Mouse (Mus musculus) heart, postnatal 0 days (tissue): ENCODE measurements around the gene Lrrc8c. TPM values are rescaled to one million over a fixed set of nuclear protein-coding genes. Genes with fewer than 3 reads are reported as not detected.
A peak's percentile ranks its signal among the peaks of the same experiment; 100 is the strongest.

Source experiments
- ATAC-seq: fragments of 200-750 bp; cut with Nextera tagmentation; 2 replicates; pipeline ENCODE4 v1.8.0; 2017; ENCODE audit warnings: low read depth, moderate number of reproducible peaks, moderate library complexity; ENCODE audit not compliant: insufficient read depth
- DNase-seq: peaks from one replicate; pipeline ENCODE4 v3.0.0-alpha.2; 2016; ENCODE audit warnings: low spot score
- H3K27ac ChIP-seq: fragments of 300-500 bp; sonication (generic); 2 replicates; pipeline ENCODE4 v1.5.1; 2014; ENCODE audit warnings: low read depth, mild to moderate bottlenecking
- H3K27me3 ChIP-seq: fragments of 300-500 bp; sonication (generic); 2 replicates; pipeline ENCODE4 v1.6.1; 2014; ENCODE audit warnings: low read length, mixed read lengths; ENCODE audit not compliant: control insufficient read depth, insufficient read depth
- H3K36me3 ChIP-seq: fragments of 300-500 bp; sonication (generic); replicated peaks from 2 replicates; pipeline ENCODE4 v1.6.1; 2014; ENCODE audit warnings: low read length, mixed read lengths; ENCODE audit not compliant: control insufficient read depth, insufficient read depth
- H3K4me1 ChIP-seq: fragments of 300-500 bp; sonication (generic); 2 replicates; pipeline ENCODE4 v1.6.1; 2014; ENCODE audit warnings: antibody characterized with exemption; ENCODE audit not compliant: control insufficient read depth, insufficient read depth
- H3K4me2 ChIP-seq: fragments of 300-500 bp; sonication (generic); 2 replicates; pipeline ENCODE4 v1.6.1; 2014; ENCODE audit warnings: low read depth, mild to moderate bottlenecking, low read length, moderate library complexity
- H3K4me3 ChIP-seq: fragments of 300-500 bp; sonication (generic); 2 replicates; pipeline ENCODE4 v1.5.1; 2014; ENCODE audit warnings: low read depth, low read length
- H3K9ac ChIP-seq: fragments of 300-500 bp; sonication (generic); replicated peaks from 2 replicates; pipeline ENCODE4 v1.6.1; 2014; ENCODE audit warnings: low read depth, low read length, mixed read lengths
- H3K9me3 ChIP-seq: fragments of 300-500 bp; sonication (generic); replicated peaks from 2 replicates; pipeline ENCODE4 v1.6.1; 2016; ENCODE audit warnings: low read length; ENCODE audit not compliant: control insufficient read depth
- CTCF ChIP-seq: IDR thresholded peaks from 2 replicates; pipeline ENCODE4 v1.5.1; 2016; ENCODE audit warnings: antibody characterized with exemption, control low read depth, low read depth
- EP300 ChIP-seq: IDR thresholded peaks from 2 replicates; pipeline ENCODE4 v1.6.1; 2016; ENCODE audit warnings: antibody characterized with exemption, low read depth
- WGBS: fragments of 180-500 bp; shearing (Covaris S2); extraction: QIAGEN DNeasy Blood & Tissue Kit; methylation state at CpG from one replicate; pipeline ENCODE4 v1.1.7; 2014; 5-methylcytosine and 5-hydroxymethylcytosine counted together
- polyA plus RNA-seq: library from polyadenylated mRNA; unstranded; fragments of >200 nt; fragmentation: Nextera tagmentation; extraction: Ambion mirVana; gene quantifications from 2 replicates; pipeline ENCODE4 v1.2.1, GENCODE M21; 2015
- total RNA-seq: library from RNA; depleted of rRNA; stranded (reverse); fragments of >200 nt; gene quantifications from 2 replicates; pipeline ENCODE4 v1.2.3, GENCODE M21; 2014; ENCODE audit warnings: low replicate concordance

The Lrrc8c gene
- total and polyA plus RNA-seq, 2 experiments from 2014 or later = 5.0 to 14.9 TPM

DNA sequence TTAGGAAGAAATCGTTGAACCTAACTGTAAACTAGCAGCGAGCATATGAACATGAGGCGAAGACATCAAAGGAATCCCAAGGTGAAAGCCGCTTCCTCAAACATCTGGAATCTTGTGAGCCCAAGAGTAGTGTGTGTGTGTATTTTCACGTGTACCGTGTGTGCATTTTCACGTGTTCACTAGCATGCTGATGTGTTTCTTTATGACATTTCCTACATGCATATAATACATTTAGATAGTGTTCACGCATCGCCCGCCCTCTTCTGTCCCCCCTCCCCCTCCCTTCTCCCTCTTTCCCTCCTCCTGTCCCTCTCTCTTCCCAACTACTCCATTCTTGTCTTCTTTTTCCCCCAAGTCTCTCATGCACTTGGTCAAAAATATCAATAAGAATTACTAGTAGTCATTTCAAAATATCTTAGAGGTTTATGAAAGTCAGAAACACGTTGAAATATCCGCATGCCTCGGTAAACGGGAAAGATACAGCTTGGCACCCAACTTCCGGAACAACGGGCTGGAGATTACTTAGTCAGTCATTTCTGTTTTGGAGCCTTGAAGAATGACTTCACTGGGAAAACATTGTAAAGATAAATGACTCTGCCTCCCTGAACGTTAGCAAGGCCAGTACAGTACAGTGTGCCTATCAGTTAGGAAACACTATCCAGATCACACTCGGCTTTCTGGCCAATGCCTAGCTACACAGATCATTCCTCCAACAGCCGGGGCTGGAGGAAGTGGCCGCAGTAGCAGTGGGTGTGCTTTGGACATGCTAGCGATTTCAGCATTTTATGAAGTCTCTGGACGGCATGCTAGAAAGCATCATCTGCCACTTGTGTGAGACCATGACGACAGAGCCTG is 8.5 kb downstream of the Lrrc8c start:
- Histone ChIP-seq H3K9me3 (no peaks in the 10 kb centered on the region), H3K4me3 (peak overlapping the region; percentile 35), H3K4me1 (peaks cover 63% of the 10 kb centered on the region), H3K4me2 (peak overlapping the region; percentile 57), H3K27ac (peak overlapping the region; percentile 72), H3K27me3 (no peaks in the 10 kb centered on the region), H3K9ac (peak overlapping the region; percentile 32; the same call in 1 of the 2 replicates), H3K36me3 (peaks cover 14% of the 10 kb centered on the region; the same call in 1 of the 2 replicates)
- peak; percentile 82 for DNase-seq
- WGBS = 35% methylated on average over 23 of the region's 23 CpGs
- peak; percentile 85 for ATAC-seq
- TF ChIP-seq EP300 (no peak), CTCF (no peak)

DNA sequence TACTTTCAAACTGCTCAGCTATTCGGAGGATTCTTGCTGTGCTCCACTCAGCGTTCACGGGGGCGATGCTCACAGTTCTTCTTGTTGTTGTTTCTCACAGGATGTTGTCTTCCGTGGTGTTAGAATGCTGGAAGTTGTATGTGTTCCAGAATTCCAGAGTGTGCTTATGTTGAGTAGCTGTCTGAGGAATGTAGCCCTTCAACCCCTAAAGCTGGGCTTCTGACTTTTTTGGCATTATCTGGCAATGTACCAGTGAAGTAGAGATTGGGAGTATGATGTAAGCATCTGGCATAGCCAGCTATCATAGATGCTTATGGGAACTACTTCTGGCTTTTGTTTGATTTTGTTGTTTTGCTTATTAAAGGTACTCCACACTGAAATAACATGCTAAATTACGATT is 11.4 kb downstream of the Lrrc8c start:
- ATAC-seq = no peak
- H3K4me1 ChIP-seq = peaks cover 42% of the 10 kb centered on the region

DNA sequence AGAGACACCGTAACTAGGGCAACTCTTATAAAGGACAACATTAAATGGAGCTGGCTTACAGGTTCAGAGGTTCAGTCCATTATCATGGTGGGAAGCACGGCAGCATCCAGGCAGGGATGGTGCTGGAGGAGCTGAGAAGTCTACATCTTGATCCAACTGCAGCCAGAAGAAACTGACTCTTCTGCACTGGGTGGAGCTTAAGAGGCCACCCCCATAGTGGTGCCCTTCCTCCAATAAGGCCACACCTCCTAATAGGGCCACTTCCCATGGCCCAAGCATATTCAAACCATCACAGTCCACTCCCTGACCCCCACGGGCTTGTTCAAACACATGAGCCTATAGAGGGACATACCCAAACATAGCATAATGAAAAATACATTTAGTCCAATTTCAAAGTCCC is 16.0 kb downstream of the Lrrc8c start:
- Histone ChIP-seq H3K9me3 (no peaks in the 10 kb centered on the region), H3K36me3 (peaks cover 32% of the 10 kb centered on the region), H3K27me3 (no peaks in the 10 kb centered on the region), H3K9ac (no peak overlapping the region), H3K4me1 (peaks cover 11% of the 10 kb centered on the region), H3K27ac (no peak overlapping the region), H3K4me3 (no peak overlapping the region), H3K4me2 (no peak overlapping the region)
- 93% methylated on average over 3 of the region's 3 CpGs for WGBS
- ATAC-seq (no peak), DNase-seq (no peak)
- no peak for TF ChIP-seq EP300
- TF ChIP-seq CTCF = no peak

More for the DNA sequence above, 11.4 kb downstream of the Lrrc8c start:
- Histone ChIP-seq H3K9me3 (no peaks in the 10 kb centered on the region), H3K27me3 (no peaks in the 10 kb centered on the region), H3K4me2 (no peak overlapping the region), H3K4me3 (no peak overlapping the region), H3K9ac (no peak overlapping the region), H3K36me3 (peaks cover 11% of the 10 kb centered on the region; the same call in 1 of the 2 replicates), H3K27ac (0 out of 2 replicates have a peak overlapping the region, but pooled peaks have one; percentile 30)
- peak; percentile 32 for DNase-seq
- WGBS = 50% methylated on average over 6 of the region's 6 CpGs
- no peak for TF ChIP-seq EP300
- no peak for TF ChIP-seq CTCF

DNA sequence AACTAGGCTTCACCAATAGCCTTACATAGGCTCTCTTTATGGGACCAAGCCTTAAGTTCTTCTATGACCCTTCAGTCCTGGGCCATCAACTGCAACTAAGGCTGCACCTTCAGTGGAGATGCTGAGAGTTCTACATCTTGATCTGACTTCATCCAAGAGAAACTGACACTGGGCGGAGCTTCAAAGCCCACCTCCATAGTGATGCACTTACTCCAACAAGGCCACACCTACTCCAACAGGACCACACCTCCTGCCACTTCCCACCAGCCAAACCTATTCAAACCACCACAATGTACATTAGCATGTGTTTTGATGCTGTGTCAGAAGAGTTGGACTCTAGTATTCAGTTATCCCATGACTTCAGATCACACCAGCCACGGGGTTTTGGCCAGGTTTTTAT is 17.0 kb downstream of the Lrrc8c start:
- H3K9ac ChIP-seq = no peak overlapping the region
- no peak overlapping the region for H3K4me3 ChIP-seq
- H3K27ac ChIP-seq = no peak overlapping the region
- peaks cover 34% of the 10 kb centered on the region for H3K36me3 ChIP-seq
- H3K27me3 ChIP-seq = no peaks in the 10 kb centered on the region
- ATAC-seq (no peak), DNase-seq (no peak)
- 88% methylated on average over 2 of the region's 2 CpGs for WGBS
- H3K9me3 ChIP-seq = no peaks in the 10 kb centered on the region
- TF ChIP-seq CTCF (no peak), EP300 (no peak)
- H3K4me2 ChIP-seq = no peak overlapping the region
- peaks cover 1% of the 10 kb centered on the region; the same call in 1 of the 2 replicates for H3K4me1 ChIP-seq

DNA sequence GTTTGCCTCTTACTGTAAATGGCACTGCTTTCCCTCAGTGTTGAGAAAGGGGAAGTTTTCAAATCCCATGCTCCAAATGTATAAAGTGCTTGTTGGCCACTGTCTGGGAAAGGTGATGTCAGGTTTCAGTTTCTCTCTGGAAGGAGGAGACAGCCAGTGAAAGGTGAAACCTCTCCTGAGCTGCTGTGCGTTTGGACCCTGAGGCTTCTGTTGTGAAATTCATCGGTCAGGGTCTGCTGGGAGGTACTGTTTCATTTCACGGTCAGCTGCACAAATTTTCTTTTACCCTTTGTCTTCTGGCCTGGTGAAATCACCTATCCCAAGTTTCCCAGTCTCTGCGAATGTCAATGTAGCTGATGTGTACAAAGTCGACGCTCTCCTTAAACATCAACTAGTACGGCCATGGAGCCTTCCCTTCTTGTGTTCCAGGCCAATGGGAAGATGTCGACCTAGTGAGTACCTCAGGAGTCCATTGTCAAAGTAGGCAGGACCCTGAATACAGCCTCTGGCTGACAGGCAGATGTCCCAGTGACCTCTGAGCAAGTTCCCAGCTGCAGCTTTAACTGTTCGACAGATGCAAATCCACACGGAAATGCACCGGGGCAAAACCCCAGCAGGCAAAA is 18.0 kb downstream of the Lrrc8c start:
- WGBS = 91% methylated on average over 11 of the region's 11 CpGs
- Histone ChIP-seq H3K27me3 (no peaks in the 10 kb centered on the region), H3K9ac (no peak overlapping the region), H3K4me2 (no peak overlapping the region), H3K4me1 (no peaks in the 10 kb centered on the region), H3K27ac (no peak overlapping the region), H3K9me3 (no peaks in the 10 kb centered on the region), H3K4me3 (no peak overlapping the region), H3K36me3 (peaks cover 29% of the 10 kb centered on the region)
- TF ChIP-seq EP300 = no peak
- no peak for TF ChIP-seq CTCF
- ATAC-seq (no peak), DNase-seq (no peak)
